Mouse (Mus musculus): ENCODE results near the gene Dclk2.

Gene Dclk2

DNA sequence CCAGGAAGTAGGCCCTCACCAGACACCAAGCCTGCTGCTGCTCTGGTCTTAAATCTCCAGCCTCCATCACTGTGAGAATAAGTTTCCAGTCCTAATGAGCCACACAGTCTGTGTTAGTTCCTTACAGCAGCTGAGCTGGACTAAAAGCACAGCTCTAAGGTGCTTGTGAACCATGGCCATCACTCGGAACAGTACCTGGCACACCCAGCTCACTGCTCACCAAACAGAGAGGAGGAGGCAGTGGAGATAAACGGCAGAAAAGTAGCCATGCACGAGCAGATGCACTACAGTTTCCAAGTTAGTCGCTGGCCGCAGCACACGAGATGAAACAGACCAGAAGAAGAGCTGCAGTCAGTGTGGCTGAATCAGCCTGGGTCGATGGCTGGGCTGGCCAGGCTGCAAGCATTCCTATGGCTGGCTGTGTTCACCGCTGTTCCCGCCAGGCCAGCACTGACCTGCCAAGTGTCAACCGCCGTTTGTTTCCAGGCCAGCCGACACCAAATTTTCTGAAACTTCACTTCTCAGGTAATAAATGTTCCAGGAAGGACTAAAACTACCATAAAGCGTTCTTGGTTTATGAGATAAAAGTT, 122.7 kb downstream of the Dclk2 start:
- 80% methylated on average over 13 of the region's 13 CpGs for WGBS

DNA sequence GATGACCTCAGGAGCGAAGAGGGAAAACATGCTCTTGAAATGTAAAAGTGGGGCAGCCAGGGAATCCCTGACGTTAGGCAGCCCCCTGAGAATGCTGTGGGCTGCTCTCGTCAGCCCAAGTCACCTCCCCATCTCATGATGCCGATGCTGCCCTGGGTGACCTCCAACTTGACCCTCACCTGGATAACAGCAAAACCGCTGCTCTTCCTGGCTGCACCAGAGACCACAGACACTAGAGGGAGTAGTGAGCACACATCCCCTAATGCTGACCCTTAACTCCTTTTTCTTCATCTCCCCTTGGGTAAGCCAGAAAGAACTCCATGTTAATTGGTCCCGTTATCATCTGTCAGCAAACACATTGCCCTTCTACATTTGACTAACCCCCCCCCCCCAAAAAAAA, 123.9 kb downstream of the Dclk2 start:
- 71% methylated on average over 6 of the region's 6 CpGs for WGBS

GRCm38 (mm10) chr3:86793720-86794191, 126.9 kb downstream of the Dclk2 start:
- 38% methylated on average over 1 of the region's 1 CpGs for WGBS

- 45% methylated on average over 4 of the region's 4 CpGs for WGBS
Measured at GRCm38 (mm10) chr3:86793264-86793663, 127.4 kb downstream of the Dclk2 start.

DNA sequence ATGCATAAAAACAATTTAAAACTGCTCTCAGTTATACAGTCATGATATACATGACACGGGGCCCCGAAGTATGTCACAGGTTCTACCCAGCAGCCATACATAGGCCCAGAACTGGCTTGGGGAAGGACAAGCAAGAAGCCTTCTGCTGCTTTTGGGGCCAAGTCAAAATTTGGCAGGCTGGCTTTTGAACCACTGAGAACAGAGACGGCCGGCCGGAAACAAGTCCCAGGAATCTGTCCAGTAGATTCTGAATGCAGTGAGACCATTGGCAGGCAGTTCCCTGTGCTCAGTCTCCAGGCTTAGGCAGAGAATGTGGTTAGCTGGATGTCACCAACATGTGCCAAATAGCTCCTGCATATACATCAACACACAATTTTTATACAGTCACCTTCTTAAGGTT, 130.9 kb downstream of the Dclk2 start:
- WGBS, result 78% methylated on average over 5 of the region's 5 CpGs

- 44% methylated on average over 6 of the region's 6 CpGs for WGBS
Measured at GRCm38 (mm10) chr3:86788711-86789110, 131.9 kb downstream of the Dclk2 start.

- 78% methylated on average over 10 of the region's 10 CpGs for WGBS
Measured at GRCm38 (mm10) chr3:86787423-86788123, 133.1 kb downstream of the Dclk2 start.

DNA sequence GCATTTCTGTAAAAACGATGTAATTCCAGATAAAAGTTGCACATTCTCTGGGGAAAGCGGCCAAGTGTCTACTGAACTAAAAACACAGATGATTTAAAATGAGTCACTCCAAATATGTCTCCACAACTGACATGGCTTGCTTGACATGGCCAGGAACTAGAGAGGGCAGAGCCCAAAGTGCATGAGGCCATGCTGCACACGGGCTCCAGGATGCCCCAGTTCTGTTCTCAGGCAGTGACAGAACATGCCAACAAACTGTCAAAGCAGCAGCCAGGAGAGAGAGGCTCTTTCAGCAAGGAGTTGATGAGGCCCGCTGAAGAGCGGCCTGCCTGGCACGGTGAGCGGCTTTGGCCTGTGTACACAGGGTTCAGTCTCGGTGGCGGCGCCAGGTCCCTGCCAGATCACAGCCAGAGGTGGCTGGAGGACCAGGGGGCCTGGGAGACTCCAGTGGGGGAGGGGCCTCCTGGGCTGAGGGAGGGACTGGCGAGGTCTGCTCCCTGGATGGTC, 133.8 kb downstream of the Dclk2 start:
- 42% methylated on average over 11 of the region's 11 CpGs for WGBS

DNA sequence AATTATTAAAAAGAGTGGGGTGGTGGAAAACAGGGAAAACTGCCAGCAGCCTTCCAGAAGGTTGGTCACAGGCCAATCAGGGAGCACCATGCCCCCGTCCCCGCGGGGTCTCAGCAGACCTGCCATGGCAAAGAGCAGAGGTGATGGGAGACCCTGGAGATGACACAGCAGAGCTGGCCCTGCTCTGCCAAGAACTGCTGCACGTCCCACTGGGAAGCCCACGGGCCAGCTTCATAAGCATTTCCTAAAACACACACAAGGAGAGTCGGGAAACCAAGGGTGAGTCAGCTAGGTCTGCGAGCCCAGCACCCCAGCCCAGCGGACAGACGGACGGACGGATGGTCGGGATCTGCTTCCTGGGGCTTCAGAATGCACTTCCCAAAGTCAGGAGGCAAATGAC, 134.4 kb downstream of the Dclk2 start:
- 49% methylated on average over 12 of the region's 12 CpGs for WGBS

DNA sequence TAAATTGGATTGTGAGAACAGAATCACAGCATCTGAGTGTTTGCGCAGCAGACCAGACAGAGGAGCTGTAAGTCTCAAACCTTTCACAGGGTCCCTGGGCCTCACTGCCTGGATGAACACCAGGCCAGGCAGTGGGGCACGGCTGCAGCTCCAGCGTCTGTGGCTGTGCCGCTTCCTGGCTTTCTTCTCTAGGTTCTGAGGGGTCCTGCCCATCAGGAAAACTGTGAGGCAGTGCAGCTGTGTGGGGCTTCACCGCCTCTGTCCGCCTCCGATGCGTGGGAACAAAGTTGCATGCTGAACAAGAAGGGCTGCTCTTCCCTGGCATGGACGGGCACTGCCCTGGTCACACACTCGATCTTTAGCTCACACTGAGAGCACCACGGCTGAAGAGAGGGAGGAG, 135.7 kb downstream of the Dclk2 start:
- WGBS, result 74% methylated on average over 11 of the region's 11 CpGs

DNA sequence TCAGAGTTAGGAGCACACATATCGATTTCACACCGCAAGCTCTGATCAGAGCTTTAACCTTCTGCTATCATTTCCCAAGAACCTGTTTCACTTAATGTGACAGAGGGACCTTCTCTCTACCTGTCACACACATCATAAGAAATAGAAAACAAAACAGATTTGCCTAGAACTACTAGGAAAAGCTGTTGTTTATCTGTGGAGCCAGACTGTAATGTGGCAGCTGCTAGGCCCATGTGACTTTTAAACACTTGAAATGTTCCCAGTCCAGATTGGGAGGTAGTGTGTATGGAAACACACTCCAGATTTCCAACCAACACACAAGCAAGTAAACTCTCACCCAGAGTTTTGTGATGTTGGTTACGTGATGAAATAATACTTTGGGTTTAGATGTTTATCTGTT, 136.6 kb downstream of the Dclk2 start:
- WGBS, result 77% methylated on average over 3 of the region's 3 CpGs

GRCm38 (mm10) chr3:86779704-86780103, 140.9 kb downstream of the Dclk2 start:
- WGBS, result 67% methylated on average over 4 of the region's 4 CpGs

DNA sequence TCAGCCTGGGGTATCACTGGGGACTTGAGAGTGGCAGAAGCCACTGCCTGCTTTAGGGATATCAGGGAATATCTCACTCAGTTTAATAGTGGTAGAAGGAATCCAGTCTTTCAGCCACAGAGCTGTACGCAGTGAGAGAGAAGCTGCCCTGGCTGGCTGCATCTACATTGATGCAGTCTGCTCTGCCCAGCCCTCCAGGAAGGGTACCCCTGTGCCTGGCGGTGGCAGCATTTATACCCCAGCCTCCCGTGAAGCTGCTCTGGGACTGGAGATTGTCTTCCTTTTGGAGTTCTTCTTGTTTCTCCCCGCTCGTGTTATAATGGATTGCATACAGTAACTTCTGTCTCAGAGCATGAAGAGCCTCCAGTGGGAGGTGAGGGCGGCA, 145.2 kb downstream of the Dclk2 start:
- whole genome bisulfite sequencing, result 28% methylated on average over 6 of the region's 6 CpGs

DNA sequence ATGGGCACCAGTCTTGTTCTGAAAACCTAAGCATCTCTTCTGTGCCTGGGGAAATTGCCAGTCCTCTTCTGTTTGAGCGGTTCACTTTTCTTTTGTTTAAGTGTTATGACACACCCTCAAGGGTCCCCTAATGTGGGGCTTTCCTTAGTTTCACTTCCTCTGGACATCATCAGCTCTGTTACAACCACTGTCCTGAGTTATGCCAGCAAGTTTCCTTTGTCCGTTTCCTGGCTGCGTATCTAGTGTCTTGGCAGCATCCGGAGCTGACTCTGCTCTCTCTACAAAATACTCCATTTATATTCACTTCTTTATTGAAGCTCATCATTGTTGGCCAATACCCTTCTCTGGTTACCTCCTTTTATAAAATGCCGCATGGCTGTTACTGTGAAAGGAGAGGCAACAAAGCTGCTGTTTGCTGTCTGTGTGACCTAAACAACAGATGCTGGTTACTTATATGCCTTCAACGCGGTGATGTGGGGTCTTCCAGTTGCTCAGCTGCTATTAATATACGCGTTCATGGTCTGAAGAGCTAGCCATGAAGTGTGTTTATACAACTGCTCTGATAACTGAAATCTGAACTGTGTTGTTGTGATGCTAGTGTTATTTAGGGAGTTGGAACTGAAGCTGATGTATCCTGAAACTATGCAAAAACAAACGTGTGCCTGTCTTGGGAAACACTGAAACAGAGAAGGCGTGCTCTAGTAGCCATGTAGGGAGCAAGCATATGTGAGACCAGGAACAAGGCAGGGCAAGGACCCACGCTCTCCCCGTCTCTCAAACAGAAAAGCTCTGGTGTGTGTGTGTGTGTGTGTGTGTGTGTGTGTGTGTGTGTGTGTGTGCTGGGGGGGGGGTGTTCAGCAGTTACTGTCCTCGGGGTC, 145.8 kb downstream of the Dclk2 start:
- WGBS, result 41% methylated on average over 14 of the region's 14 CpGs

DNA sequence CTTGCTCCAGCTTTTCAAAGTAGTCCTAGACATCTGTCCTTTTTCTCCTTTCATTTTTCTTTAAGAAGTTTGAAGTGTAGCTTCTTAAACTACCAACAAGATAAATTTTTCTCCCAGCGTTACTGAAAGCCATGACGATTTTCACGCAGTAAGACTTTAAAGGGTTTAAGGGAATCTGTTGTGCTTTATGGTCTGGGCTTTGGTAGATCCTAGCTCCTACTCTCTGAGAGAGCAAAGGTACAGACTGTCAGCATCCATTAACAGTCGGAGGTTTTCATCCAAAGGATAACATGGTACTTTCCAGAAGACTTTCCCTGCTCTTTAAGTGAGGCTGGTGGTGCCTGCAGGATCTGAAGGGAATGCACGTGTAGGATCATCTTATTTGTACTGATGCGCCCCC, 151.7 kb downstream of the Dclk2 start:
- 85% methylated on average over 6 of the region's 6 CpGs for WGBS

GRCm38 (mm10) chr3:86768553-86768952, 152.1 kb downstream of the Dclk2 start:
- 70% methylated on average over 8 of the region's 8 CpGs for WGBS

DNA sequence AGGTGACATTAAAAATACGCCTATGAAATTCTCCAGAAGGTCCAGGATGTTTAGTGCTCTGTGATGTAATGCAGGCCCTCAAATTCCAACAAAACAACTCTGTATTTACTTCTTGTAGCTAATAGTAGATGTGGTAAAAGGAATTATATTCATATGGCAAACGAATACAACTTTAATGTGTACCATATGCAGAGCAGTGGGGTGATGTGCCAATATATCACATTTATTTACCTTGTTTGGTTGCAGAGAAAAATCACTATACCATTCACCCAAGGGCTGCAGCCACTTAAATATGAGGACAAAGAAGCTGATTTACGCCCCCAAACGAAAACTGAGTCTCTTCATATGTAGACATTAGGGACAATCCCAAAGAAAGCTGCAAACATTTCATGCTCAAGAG, 158.2 kb downstream of the Dclk2 start:
- 93% methylated on average over 4 of the region's 4 CpGs for WGBS

GRCm38 (mm10) chr3:86762036-86762415, 158.6 kb downstream of the Dclk2 start:
- WGBS, result 96% methylated on average over 6 of the region's 6 CpGs

DNA sequence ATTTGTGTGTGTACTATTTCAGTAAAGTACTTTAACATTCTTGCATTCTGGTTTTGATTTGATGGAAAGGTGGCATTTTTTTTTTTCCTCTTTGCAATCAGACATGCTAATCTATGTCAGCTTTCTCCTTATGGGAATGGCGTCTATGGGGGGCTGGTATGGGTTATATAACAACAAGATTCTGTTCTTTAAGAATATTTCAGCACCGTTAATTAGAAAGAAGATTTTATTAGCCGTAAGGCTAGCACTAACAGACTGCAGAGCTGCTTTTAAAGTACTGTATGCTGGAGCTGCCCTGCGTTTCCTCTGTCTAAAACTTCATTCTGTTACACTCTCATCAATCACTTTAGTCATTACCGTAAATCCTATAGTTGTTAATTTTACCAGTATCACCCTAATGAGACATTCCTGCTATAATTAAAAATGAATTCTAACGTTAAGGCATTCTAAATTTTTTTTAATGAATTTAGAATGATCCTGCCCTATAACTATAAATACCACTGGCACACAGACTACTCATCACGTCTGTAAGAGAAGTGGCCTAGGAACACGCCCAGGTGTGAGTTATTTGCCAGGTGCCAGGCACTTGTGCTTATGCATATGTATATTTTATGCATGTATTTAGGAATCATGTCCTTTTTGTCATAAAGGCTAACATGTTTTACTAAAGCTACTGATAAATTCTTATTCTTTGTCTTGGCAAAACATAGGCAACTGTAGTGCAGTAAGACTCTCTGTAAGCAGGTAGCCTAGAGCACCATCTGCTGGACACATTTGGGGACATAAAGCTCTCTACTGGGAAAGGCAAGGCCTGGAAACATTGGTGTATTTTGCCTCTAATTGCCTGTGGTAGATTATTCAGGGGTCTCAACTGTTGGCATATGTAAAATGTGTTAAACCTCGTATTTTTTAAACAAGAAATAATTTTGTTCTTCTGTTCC, 159.3 kb downstream of the Dclk2 start:
- WGBS, result 68% methylated on average over 9 of the region's 9 CpGs

DNA sequence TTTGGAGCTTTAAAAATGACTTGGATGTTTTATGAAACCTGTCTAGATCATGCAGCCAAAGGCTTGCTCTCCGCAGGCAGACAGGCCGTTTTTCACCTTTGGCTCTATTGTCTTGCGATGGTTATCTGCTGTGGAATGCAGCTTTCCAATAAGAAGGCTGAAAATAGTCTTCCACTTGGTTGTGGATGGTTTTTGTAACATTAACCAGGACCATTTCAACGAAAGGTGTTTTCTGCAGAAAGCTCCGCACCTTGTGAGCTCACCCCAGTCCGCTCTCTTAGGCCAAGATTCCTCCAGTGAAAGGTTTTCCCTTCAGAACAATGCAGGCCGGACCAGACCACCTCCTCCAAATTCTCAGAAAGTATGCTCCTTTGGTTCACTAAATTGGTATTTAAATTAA, 160.2 kb downstream of the Dclk2 start:
- WGBS, result 93% methylated on average over 7 of the region's 7 CpGs

DNA sequence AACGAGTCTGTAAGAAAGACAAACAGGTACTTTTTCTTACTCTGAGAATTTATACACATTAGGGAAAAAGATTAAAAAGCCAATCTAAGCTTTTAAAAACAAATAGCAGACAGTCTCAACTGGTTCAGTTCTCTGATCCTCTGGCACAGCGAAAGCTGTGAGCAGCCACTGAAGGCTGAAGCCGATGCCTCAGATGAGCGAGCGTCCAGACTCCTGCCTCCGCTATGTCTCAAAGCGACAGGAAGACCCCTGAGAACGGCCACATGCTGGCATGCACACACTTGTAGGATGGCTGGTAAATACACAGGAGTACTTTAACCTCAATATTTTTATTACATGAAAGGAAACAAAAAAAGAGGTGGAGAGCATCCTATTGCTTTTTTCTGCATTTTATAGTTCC, 160.8 kb downstream of the Dclk2 start:
- WGBS, result 83% methylated on average over 8 of the region's 8 CpGs
